Mouse (Mus musculus) heart, embryonic 14.5 days (tissue): ENCODE measurements around the gene Tmem44. TPM values are rescaled to one million over a fixed set of nuclear protein-coding genes. Genes with fewer than 3 reads are reported as not detected.
A peak's percentile ranks its signal among the peaks of the same experiment; 100 is the strongest.

Experiments used
- ATAC-seq: fragments of 200-750 bp; cut with Nextera tagmentation; 2 replicates; pipeline ENCODE4 v1.8.0; 2017; ENCODE audit warnings: low read depth, moderate TSS enrichment; ENCODE audit not compliant: insufficient number of reproducible peaks, insufficient read depth, low FRiP score
- H3K27ac ChIP-seq, 2 experiments: fragments of 200-500 bp in 1 of 2; fragments of 300-500 bp in 1 of 2; sonication (generic) in 1 of 2; replicated peaks in 1 of 2; 2 replicates each; pipeline ENCODE4 v1.5.1; 2012 to 2014; ENCODE audit warnings: low read depth in 2 of 2, low read length in 2 of 2, control low read depth in 1 of 2, mild to moderate bottlenecking in 1 of 2, mixed read lengths in 1 of 2; ENCODE audit not compliant: control insufficient read depth in 1 of 2, insufficient read depth in 1 of 2
- H3K27me3 ChIP-seq: fragments of 300-500 bp; sonication (generic); 2 replicates; pipeline ENCODE4 v1.6.1; 2014; ENCODE audit warnings: mild to moderate bottlenecking, low read length, control low read depth; ENCODE audit not compliant: control insufficient read depth, insufficient read depth
- H3K36me3 ChIP-seq: fragments of 300-500 bp; sonication (generic); 2 replicates; pipeline ENCODE4 v1.6.1; 2014; ENCODE audit warnings: mild to moderate bottlenecking, control low read depth, low read length, mixed read lengths; ENCODE audit not compliant: control insufficient read depth, insufficient read depth
- H3K4me1 ChIP-seq, 2 experiments: fragments of 200-500 bp in 1 of 2; fragments of 300-500 bp in 1 of 2; sonication (generic) in 1 of 2; 2 replicates each; pipeline ENCODE4 v1.6.1; 2012 to 2014; ENCODE audit warnings: low read length in 2 of 2, control low read depth in 1 of 2, mixed read lengths in 1 of 2; ENCODE audit not compliant: control insufficient read depth in 2 of 2, insufficient read depth in 2 of 2
- H3K4me2 ChIP-seq: fragments of 300-500 bp; sonication (generic); 2 replicates; pipeline ENCODE4 v1.6.1; 2014; ENCODE audit warnings: mild to moderate bottlenecking, low read length
- H3K4me3 ChIP-seq, 2 experiments: fragments of 200-500 bp in 1 of 2; fragments of 300-500 bp in 1 of 2; sonication (generic) in 1 of 2; 2 replicates each; pipeline ENCODE4 v1.5.1; 2012 to 2014; ENCODE audit warnings: low read length in 2 of 2, mild to moderate bottlenecking in 2 of 2, control low read depth in 1 of 2, low read depth in 1 of 2, moderate library complexity in 1 of 2; ENCODE audit not compliant: control insufficient read depth in 1 of 2, insufficient read depth in 1 of 2
- H3K9ac ChIP-seq: fragments of 300-500 bp; sonication (generic); 2 replicates; pipeline ENCODE4 v1.6.1; 2014; ENCODE audit warnings: mild to moderate bottlenecking, low read length
- H3K9me3 ChIP-seq: fragments of 300-500 bp; sonication (generic); 2 replicates; pipeline ENCODE4 v1.6.1; 2016; ENCODE audit warnings: low read length, control low read depth; ENCODE audit not compliant: control insufficient read depth
- WGBS: fragments of 180-500 bp; shearing (Covaris S2); extraction: QIAGEN DNeasy Blood & Tissue Kit; methylation state at CpG from one replicate; pipeline ENCODE4 v1.1.7; 2014; 5-methylcytosine and 5-hydroxymethylcytosine counted together
- polyA plus RNA-seq: library from polyadenylated mRNA; unstranded; fragments of >200 nt; fragmentation: Nextera tagmentation; extraction: Ambion mirVana; gene quantifications from 2 replicates; pipeline ENCODE4 v1.2.1, GENCODE M21; 2014

Gene Tmem44
- 24.2 and 24.3 TPM in 2 replicates for polyA plus RNA-seq

DNA sequence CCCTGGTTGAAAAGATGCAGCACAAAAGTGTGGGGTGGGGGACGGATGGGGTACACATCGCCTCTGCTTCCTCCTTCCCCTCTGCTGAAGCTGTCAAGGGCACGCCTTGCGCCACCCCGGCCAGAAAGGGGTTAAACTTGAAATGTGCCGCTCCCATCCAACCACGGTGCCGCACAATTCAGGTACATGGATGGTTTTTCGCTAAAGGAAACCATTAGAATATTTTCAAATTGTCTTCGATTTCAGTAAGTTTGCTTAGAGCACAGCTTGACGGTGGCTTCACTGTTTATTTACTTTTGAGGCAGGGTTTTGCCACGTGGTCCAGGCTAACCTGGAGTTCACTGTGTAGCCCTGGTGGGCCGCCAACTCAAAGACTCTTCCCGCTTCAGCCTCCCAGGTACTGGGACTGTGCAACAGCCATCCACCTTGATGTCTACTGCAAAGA is at the start of gene Tmem44:
Tmem44 (minus strand) TSS at position 95 of the 445 bp plus-strand sequence.
- Histone ChIP-seq H3K4me1 (peaks cover 17 to 29% of the 10 kb centered on the region in 2 experiments), H3K4me2 (peak within 1 kb of the TSS; percentile 73), H3K36me3 (peaks cover 13% of the 10 kb centered on the region), H3K27me3 (no peaks in the 10 kb centered on the region), H3K9me3 (peaks cover 17% of the 10 kb centered on the region), H3K4me3 (peak within 1 kb of the TSS; percentile 66 to 82), H3K9ac (peak within 1 kb of the TSS; percentile 91), H3K27ac (peak within 1 kb of the TSS; percentile 20 to 95; a peak in 2 of 4 replicates)
- 6% methylated on average over 14 of the region's 14 CpGs for WGBS
- 0 out of 2 replicates have a peak, but pooled peaks have one; percentile 1 for ATAC-seq

DNA sequence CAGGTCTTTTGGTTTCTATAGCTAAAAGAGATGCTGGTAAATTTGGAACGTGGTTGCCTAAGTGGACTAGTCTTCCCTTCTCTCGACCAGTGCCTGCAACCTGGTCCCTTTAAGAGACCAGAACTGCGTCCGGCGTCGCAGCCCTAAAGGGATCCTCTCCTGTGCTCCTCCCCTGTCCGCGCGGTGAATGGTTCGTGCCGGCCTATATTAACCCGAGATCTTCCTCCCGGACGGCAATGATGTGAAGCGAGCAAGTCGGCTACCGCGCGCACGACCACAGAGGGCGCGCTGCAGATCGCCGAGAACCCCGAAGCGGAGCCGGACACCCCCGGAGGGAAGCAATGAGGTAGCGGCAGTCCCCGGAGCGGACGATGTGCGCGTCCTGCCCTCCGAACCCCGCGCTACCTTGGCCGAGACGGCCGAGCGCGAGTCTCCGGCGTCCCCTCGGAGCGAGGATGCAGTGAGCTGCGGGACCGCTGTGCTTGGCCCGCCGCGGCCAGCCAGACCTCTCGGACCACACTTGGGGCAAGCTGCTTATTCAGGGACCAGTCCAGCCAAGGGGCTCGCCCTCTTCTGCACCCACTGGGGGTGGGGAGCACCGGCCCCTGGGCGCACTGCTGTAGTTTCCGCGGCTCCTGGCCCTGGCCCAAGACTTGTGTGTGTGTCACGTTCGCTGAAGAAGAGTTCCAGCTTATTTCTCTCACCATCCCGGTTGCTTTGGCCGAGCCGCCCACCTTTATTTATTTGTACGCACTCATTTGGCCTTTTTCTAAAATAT is 49.0 kb upstream of the Tmem44 start, which contains the start of gene Fam43a:
Fam43a (plus strand) TSS at position 233 of the 778 bp plus-strand sequence.
- Histone ChIP-seq H3K4me1 (peaks cover 32 to 42% of the 10 kb centered on the region in 2 experiments), H3K9ac (peak within 1 kb of the TSS; percentile 88), H3K4me3 (peak within 1 kb of the TSS; percentile 58 to 89), H3K4me2 (peak within 1 kb of the TSS; percentile 97), H3K36me3 (0 out of 2 replicates have a peak, but pooled peaks cover 3% of the 10 kb centered on the region), H3K27ac (peak within 1 kb of the TSS; percentile 47 to 92), H3K9me3 (no peaks in the 10 kb centered on the region), H3K27me3 (no peaks in the 10 kb centered on the region)
- ATAC-seq = peak; percentile 84
- WGBS = under 1% methylated on average over 63 of the region's 63 CpGs

DNA sequence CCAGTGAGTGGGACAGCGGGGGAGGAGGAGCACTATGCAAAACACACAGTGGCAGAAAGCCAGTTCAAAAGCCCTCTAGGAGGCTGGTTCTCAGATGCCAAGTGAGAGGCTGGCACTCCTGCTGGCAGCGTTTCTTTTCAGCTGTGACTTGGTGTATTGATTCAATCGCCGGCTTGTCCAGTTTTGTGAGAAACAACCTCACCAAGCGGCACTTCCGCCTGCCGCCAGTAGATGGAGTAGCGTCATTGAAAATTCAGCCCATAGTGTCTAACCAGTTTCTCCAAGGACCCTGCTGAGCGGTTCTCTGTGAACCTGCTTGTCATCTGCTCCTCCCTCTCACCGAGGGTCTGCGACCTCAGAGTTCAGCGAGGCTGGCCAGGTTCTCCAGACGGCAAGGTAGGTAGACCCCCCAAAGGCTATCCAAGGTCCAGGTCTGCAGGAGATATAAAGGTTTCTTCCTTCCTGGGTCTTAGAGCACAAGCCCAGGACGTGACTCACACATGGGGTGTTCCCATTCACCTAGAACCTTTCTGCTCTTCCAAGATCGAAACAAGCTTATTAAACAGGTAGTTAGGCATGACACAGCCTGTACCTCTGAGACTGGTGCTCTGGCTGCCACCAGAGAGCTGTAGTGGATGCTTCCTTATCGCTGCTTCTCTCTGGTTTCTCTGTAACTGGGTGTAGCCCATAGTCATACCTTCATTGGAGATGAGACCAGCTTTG is 46.5 kb upstream of the Tmem44 start:
- Histone ChIP-seq H3K4me1 (peaks cover 21 to 22% of the 10 kb centered on the region in 2 experiments), H3K4me3 (peak overlapping the region; percentile 11 to 12; a peak in 3 of 4 replicates), H3K27ac (no peak overlapping the region), H3K4me2 (peak overlapping the region; percentile 62), H3K36me3 (0 out of 2 replicates have a peak, but pooled peaks cover 3% of the 10 kb centered on the region), H3K9me3 (no peaks in the 10 kb centered on the region), H3K9ac (peak overlapping the region; percentile 59; the same call in 1 of the 2 replicates), H3K27me3 (no peaks in the 10 kb centered on the region)
- no peak for ATAC-seq
- 10% methylated on average over 16 of the region's 16 CpGs for WGBS

DNA sequence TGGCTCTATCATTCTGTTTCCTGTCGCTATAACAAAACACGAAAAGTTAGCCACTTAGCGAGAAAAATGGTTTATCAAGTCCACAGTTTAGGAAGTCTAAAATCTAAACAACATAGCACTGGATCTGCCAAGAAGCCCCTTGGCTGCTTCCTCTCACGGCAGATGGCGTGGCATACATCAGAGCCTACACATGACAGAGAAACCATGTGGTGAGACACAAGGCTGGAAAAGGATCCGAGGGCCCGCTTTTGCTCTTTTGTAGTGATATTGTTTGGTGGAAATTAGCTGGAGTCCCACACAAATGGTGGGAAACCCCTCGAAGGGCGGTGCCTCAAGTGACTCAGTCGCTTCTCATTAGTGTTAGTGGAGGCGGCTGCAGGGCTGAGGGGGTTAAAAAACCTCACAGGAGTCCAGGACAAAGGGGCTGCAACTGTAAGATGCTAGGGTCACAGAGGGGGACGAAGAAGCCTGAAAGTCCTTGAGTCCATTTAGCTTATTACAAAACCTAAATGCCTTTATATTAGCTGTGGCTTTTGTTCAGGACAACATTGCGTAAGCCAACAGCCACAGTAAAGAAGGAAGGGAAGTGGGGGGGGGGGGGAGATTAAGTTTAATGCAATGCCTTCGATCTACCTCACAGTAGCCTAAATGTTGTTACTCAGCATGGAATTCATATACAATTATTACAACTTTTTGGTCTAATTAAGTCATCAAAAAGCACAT is 45.4 kb upstream of the Tmem44 start:
- no peak for ATAC-seq
- H3K9me3 ChIP-seq = no peaks in the 10 kb centered on the region
- WGBS = 65% methylated on average over 14 of the region's 14 CpGs

DNA sequence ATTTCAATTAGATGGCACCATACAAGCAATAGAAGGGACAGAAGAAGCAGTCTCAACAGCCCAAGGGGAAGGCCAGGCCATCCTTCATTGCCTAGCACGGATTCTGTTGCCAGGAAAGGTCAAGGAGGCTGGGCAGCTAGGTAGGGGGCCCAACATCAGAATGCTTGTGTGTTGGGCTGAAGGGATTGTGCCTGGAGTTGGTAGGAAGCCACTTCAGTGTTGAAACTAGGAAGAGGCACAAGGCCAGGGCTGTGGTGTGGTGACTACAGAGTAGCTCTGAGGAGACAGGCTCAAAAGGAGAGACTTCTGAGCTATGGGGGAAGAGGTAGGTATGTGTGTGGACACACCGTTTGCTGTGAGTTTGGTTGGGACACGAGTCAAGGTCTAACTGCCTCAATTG is 44.7 kb upstream of the Tmem44 start:
- H3K36me3 ChIP-seq = no peaks in the 10 kb centered on the region
- H3K4me3 ChIP-seq = no peak overlapping the region

More for the DNA sequence above, 45.4 kb upstream of the Tmem44 start:
- no peak overlapping the region for H3K27ac ChIP-seq
- no peak overlapping the region for H3K4me2 ChIP-seq
- no peak overlapping the region for H3K4me3 ChIP-seq
- H3K36me3 ChIP-seq = 0 out of 2 replicates have a peak, but pooled peaks cover 1% of the 10 kb centered on the region
- H3K27me3 ChIP-seq = no peaks in the 10 kb centered on the region
- H3K9ac ChIP-seq = no peak overlapping the region
- H3K4me1 ChIP-seq = peaks cover 11% of the 10 kb centered on the region in 2 experiments

DNA sequence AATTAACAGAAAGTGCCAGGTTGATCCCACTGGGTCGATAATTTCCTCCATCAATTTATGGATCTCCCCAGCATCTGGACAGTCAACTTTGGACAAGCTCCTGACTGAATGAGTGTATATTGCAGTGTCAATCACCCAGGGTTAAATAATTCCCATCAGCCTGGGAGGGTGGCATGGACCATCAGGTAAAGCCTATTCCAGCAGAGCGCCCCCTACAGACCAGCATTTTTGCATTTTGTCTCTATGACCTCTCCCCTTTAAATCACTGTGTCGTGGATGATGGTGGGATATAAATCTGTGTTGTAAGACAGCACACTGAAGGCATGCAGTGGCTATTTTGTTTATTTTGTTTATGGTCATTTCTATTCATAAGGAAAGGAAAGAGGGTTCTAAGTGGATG is 41.3 kb upstream of the Tmem44 start:
- Histone ChIP-seq H3K9ac (no peak overlapping the region), H3K4me3 (no peak overlapping the region), H3K27me3 (no peaks in the 10 kb centered on the region), H3K4me1 (peaks cover 4 to 5% of the 10 kb centered on the region in 2 experiments; a peak in 2 of 4 replicates), H3K36me3 (no peaks in the 10 kb centered on the region), H3K27ac (no peak overlapping the region), H3K9me3 (no peaks in the 10 kb centered on the region), H3K4me2 (no peak overlapping the region)
- 33% methylated on average over 3 of the region's 3 CpGs for WGBS
- ATAC-seq = no peak

More for the DNA sequence above, 44.7 kb upstream of the Tmem44 start:
- no peaks in the 10 kb centered on the region for H3K9me3 ChIP-seq
- no peaks in the 10 kb centered on the region for H3K27me3 ChIP-seq
- no peak for ATAC-seq
- H3K4me2 ChIP-seq = no peak overlapping the region
- H3K27ac ChIP-seq = no peak overlapping the region
- no peak overlapping the region for H3K9ac ChIP-seq
- H3K4me1 ChIP-seq = peaks cover 8% of the 10 kb centered on the region in 2 experiments; a peak in 3 of 4 replicates
- WGBS = 52% methylated on average over 3 of the region's 3 CpGs
